Mouse (Mus musculus) limb, embryonic 10.5 days (tissue): ENCODE results near the gene Rhod. TPM values are rescaled to one million over a fixed set of nuclear protein-coding genes. Genes with fewer than 3 reads are reported as not detected.
A peak's percentile ranks its signal among the peaks of the same experiment; 100 is the strongest.
"Not testable (repeated sequence)": the region's sequence is repeated elsewhere in the genome, so short reads cannot be mapped to it uniquely, and the experiment has no call there.

Experiments
- DNase-seq: peaks from one replicate; pipeline ENCODE4 v3.0.0-alpha.2; 2017; ENCODE audit warnings: low spot score
- H3K27ac ChIP-seq: fragments of 300-500 bp; sonication (generic); 2 replicates; pipeline ENCODE4 v1.5.1; 2016; ENCODE audit warnings: mild to moderate bottlenecking
- H3K27me3 ChIP-seq: fragments of 300-500 bp; sonication (generic); 2 replicates; pipeline ENCODE4 v1.6.1; 2016; ENCODE audit warnings: low read depth, mild to moderate bottlenecking; ENCODE audit not compliant: poor library complexity, severe bottlenecking
- H3K36me3 ChIP-seq: fragments of 300-500 bp; sonication (generic); 2 replicates; pipeline ENCODE4 v1.6.1; 2016; ENCODE audit warnings: mild to moderate bottlenecking, moderate library complexity
- H3K4me1 ChIP-seq: fragments of 300-500 bp; sonication (generic); 2 replicates; pipeline ENCODE4 v1.6.1; 2016
- H3K4me3 ChIP-seq: fragments of 300-500 bp; sonication (generic); 2 replicates; pipeline ENCODE4 v1.5.1; 2016; ENCODE audit warnings: mild to moderate bottlenecking, moderate library complexity
- H3K9me3 ChIP-seq: fragments of 300-500 bp; sonication (generic); replicated peaks from 2 replicates; pipeline ENCODE4 v1.6.1; 2016; ENCODE audit warnings: mild to moderate bottlenecking
- WGBS: fragments of 180-500 bp; shearing (Covaris S2); methylation state at CpG from one replicate; pipeline ENCODE4 v1.1.7; 2016; 5-methylcytosine and 5-hydroxymethylcytosine counted together
- polyA plus RNA-seq: library from polyadenylated mRNA; unstranded; fragments of >200 nt; fragmentation: Nextera tagmentation; extraction: Ambion mirVana; gene quantifications from 2 replicates; pipeline ENCODE4 v1.2.1, GENCODE M21; 2016

Gene Rhod
- polyA plus RNA-seq, 1 experiment from 2014 or later: 32.9 TPM

GRCm38 (mm10) chr19:4468363-4468762 is 29.1 kb upstream of the Rhod start:
- Histone ChIP-seq H3K9me3 (no peaks in the 10 kb centered on the region), H3K4me1 (peaks cover 8% of the 10 kb centered on the region; the same call in 1 of the 2 replicates), H3K4me3 (no peak overlapping the region), H3K36me3 (no peaks in the 10 kb centered on the region), H3K27ac (no peak overlapping the region), H3K27me3 (0 out of 2 replicates have a peak, but pooled peaks cover 7% of the 10 kb centered on the region)
- 30% methylated on average over 5 of the region's 5 CpGs for WGBS
- DNase-seq: no peak

- 92% methylated on average over 4 of the region's 4 CpGs for WGBS
- no peak for DNase-seq
- Histone ChIP-seq H3K27me3 (no peaks in the 10 kb centered on the region), H3K36me3 (no peaks in the 10 kb centered on the region), H3K4me3 (no peak overlapping the region), H3K9me3 (no peaks in the 10 kb centered on the region; the same call in 1 of the 2 replicates), H3K27ac (no peak overlapping the region), H3K4me1 (peaks cover 8% of the 10 kb centered on the region; the same call in 1 of the 2 replicates)
These were observed 25.4 kb upstream of the Rhod start for GRCm38 (mm10) chr19:4464666-4465065.

GRCm38 (mm10) chr19:4461981-4462380 is 22.7 kb upstream of the Rhod start:
- Histone ChIP-seq H3K36me3 (no peaks in the 10 kb centered on the region), H3K27me3 (no peaks in the 10 kb centered on the region), H3K27ac (no peak overlapping the region), H3K4me1 (peaks cover 8% of the 10 kb centered on the region; the same call in 1 of the 2 replicates), H3K4me3 (no peak overlapping the region), H3K9me3 (no peaks in the 10 kb centered on the region; the same call in 1 of the 2 replicates)
- WGBS: 91% methylated on average over 8 of the region's 8 CpGs
- DNase-seq: no peak

- H3K4me3 ChIP-seq: no peak overlapping the region
- no peak overlapping the region for H3K27ac ChIP-seq
- H3K36me3 ChIP-seq: no peaks in the 10 kb centered on the region
- H3K4me1 ChIP-seq: peaks cover 22% of the 10 kb centered on the region
- no peaks in the 10 kb centered on the region for H3K9me3 ChIP-seq
- DNase-seq: peak; percentile 75
- no peaks in the 10 kb centered on the region for H3K27me3 ChIP-seq
- 10% methylated on average over 11 of the region's 11 CpGs for WGBS
These were observed 17.0 kb upstream of the Rhod start for GRCm38 (mm10) chr19:4456227-4456626.

- Histone ChIP-seq H3K36me3 (no peaks in the 10 kb centered on the region), H3K4me3 (no peak overlapping the region), H3K27me3 (no peaks in the 10 kb centered on the region), H3K9me3 (no peaks in the 10 kb centered on the region), H3K27ac (no peak overlapping the region), H3K4me1 (peaks cover 22% of the 10 kb centered on the region)
- DNase-seq: no peak
- whole genome bisulfite sequencing: 83% methylated on average over 15 of the region's 15 CpGs
These were observed 16.0 kb upstream of the Rhod start for GRCm38 (mm10) chr19:4455071-4455800.

- not testable (repeated sequence) for H3K9me3 ChIP-seq, DNase-seq, H3K4me3 ChIP-seq, H3K27me3 ChIP-seq, H3K36me3 ChIP-seq
- H3K27ac ChIP-seq: 0 out of 2 replicates have a peak overlapping the region, but pooled peaks have one; percentile 67
- peaks cover 22% of the 10 kb centered on the region for H3K4me1 ChIP-seq
- 17% methylated on average over 1 of the region's 1 CpGs for WGBS
These were observed 14.8 kb upstream of the Rhod start for GRCm38 (mm10) chr19:4454040-4454439.

- Histone ChIP-seq H3K9me3 (no peaks in the 10 kb centered on the region), H3K4me1 (peaks cover 22% of the 10 kb centered on the region), H3K4me3 (no peak overlapping the region), H3K27ac (no peak overlapping the region), H3K27me3 (no peaks in the 10 kb centered on the region), H3K36me3 (no peaks in the 10 kb centered on the region)
- DNase-seq: no peak
- 54% methylated on average over 4 of the region's 4 CpGs for WGBS
These were observed 13.3 kb upstream of the Rhod start for GRCm38 (mm10) chr19:4452525-4452924.

GRCm38 (mm10) chr19:4451965-4452364 is 12.7 kb upstream of the Rhod start:
- Histone ChIP-seq H3K9me3 (no peaks in the 10 kb centered on the region), H3K27me3 (no peaks in the 10 kb centered on the region), H3K36me3 (no peaks in the 10 kb centered on the region), H3K27ac (no peak overlapping the region), H3K4me3 (no peak overlapping the region), H3K4me1 (peaks cover 22% of the 10 kb centered on the region)
- 34% methylated on average over 5 of the region's 5 CpGs for WGBS
- no peak for DNase-seq

GRCm38 (mm10) chr19:4451098-4451497 is 11.9 kb upstream of the Rhod start:
- Histone ChIP-seq H3K9me3 (no peaks in the 10 kb centered on the region), H3K4me1 (peaks cover 17% of the 10 kb centered on the region), H3K4me3 (no peak overlapping the region), H3K27me3 (no peaks in the 10 kb centered on the region), H3K27ac (no peak overlapping the region), H3K36me3 (no peaks in the 10 kb centered on the region)
- 64% methylated on average over 8 of the region's 8 CpGs for WGBS
- no peak for DNase-seq

GRCm38 (mm10) chr19:4450666-4451065 is 11.4 kb upstream of the Rhod start:
- no peaks in the 10 kb centered on the region for H3K27me3 ChIP-seq
- H3K4me1 ChIP-seq: peaks cover 16% of the 10 kb centered on the region
- no peak for DNase-seq
- no peak overlapping the region for H3K27ac ChIP-seq
- no peak overlapping the region for H3K4me3 ChIP-seq
- WGBS: 64% methylated on average over 5 of the region's 5 CpGs
- H3K36me3 ChIP-seq: no peaks in the 10 kb centered on the region
- no peaks in the 10 kb centered on the region for H3K9me3 ChIP-seq

GRCm38 (mm10) chr19:4449230-4449629 is 10.0 kb upstream of the Rhod start:
- H3K4me1 ChIP-seq: peaks cover 16% of the 10 kb centered on the region
- H3K36me3 ChIP-seq: no peaks in the 10 kb centered on the region
- H3K4me3 ChIP-seq: no peak overlapping the region
- no peak for DNase-seq
- WGBS: 94% methylated on average over 9 of the region's 9 CpGs
- no peaks in the 10 kb centered on the region for H3K27me3 ChIP-seq
- H3K27ac ChIP-seq: no peak overlapping the region
- H3K9me3 ChIP-seq: no peaks in the 10 kb centered on the region

GRCm38 (mm10) chr19:4447445-4447844 is 8.2 kb upstream of the Rhod start:
- WGBS: 84% methylated on average over 9 of the region's 9 CpGs
- DNase-seq: no peak
- H3K9me3 ChIP-seq: no peaks in the 10 kb centered on the region
- H3K27me3 ChIP-seq: no peaks in the 10 kb centered on the region
- no peak overlapping the region for H3K27ac ChIP-seq
- H3K4me1 ChIP-seq: peaks cover 8% of the 10 kb centered on the region
- no peaks in the 10 kb centered on the region for H3K36me3 ChIP-seq
- no peak overlapping the region for H3K4me3 ChIP-seq

- WGBS: 86% methylated on average over 8 of the region's 8 CpGs
- Histone ChIP-seq H3K27me3 (no peaks in the 10 kb centered on the region), H3K27ac (no peak overlapping the region), H3K36me3 (no peaks in the 10 kb centered on the region), H3K9me3 (no peaks in the 10 kb centered on the region), H3K4me1 (peaks cover 8% of the 10 kb centered on the region), H3K4me3 (no peak overlapping the region)
- no peak for DNase-seq
These were observed 7.6 kb upstream of the Rhod start for GRCm38 (mm10) chr19:4446661-4447420.
